Mouse (Mus musculus) heart, postnatal 0 days (tissue): Measurements from ENCODE around the gene Tmem72.

Source experiments
- CTCF ChIP-seq: IDR thresholded peaks from 2 replicates; pipeline ENCODE4 v1.5.1; 2016; ENCODE audit warnings: antibody characterized with exemption, control low read depth, low read depth
- EP300 ChIP-seq: IDR thresholded peaks from 2 replicates; pipeline ENCODE4 v1.6.1; 2016; ENCODE audit warnings: antibody characterized with exemption, low read depth

DNA sequence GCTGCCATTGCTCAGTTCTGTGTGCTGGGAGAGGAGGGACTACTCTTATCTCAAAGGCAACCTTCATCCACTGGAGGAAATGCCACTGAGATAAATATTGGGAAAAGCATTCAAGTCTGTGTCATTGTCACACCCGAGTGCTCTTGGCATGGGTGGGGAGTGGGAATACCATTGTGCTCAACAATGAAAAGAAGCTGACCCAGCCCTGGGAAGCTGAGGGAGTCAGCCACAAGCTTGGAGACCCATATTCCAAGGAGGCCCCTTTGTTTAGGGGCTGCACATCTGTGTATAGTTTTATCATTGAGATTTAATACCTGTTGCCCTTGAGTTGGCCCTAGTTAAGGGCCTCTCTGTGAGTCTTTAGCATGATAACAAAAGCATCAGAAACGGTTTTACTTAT lies 77.0 kb downstream of the Tmem72 start:
- no peak for TF ChIP-seq CTCF
- TF ChIP-seq EP300, result peak; percentile 80
